Mouse (Mus musculus) induced T-regulatory cell, adult 2 months (primary cell): ENCODE measurements around the gene B4galnt1.
"Not testable (repeated sequence)": the region's sequence is repeated elsewhere in the genome, so short reads cannot be mapped to it uniquely, and the experiment has no call there.

Experiments used
- DNase-seq: peaks from one replicate; pipeline ENCODE4 v3.0.0-alpha.2; 2012; ENCODE audit warnings: low read depth

The B4galnt1 gene

GRCm38 (mm10) chr10:127143228-127143627 is 21.8 kb upstream of the B4galnt1 start:
- no peak for DNase-seq

GRCm38 (mm10) chr10:127144536-127144935 is 20.5 kb upstream of the B4galnt1 start:
- no peak for DNase-seq

- peak; percentile 55 for DNase-seq
Observed at GRCm38 (mm10) chr10:127145303-127145702, 19.7 kb upstream of the B4galnt1 start.

GRCm38 (mm10) chr10:127147135-127147534 is 17.9 kb upstream of the B4galnt1 start:
- DNase-seq, result no peak

GRCm38 (mm10) chr10:127150471-127150872 is 14.6 kb upstream of the B4galnt1 start:
- DNase-seq, result peak; percentile 77

- DNase-seq, result peak; percentile 52
Observed at GRCm38 (mm10) chr10:127151233-127151632, 13.8 kb upstream of the B4galnt1 start.

- DNase-seq, result not testable (repeated sequence)
Observed at GRCm38 (mm10) chr10:127152556-127152955, 12.5 kb upstream of the B4galnt1 start.

GRCm38 (mm10) chr10:127153323-127153722 is 11.7 kb upstream of the B4galnt1 start:
- DNase-seq, result no peak

- no peak for DNase-seq
Observed at GRCm38 (mm10) chr10:127154241-127154640, 10.8 kb upstream of the B4galnt1 start.

- DNase-seq, result no peak
Observed at GRCm38 (mm10) chr10:127154652-127155051, 10.4 kb upstream of the B4galnt1 start.

GRCm38 (mm10) chr10:127156089-127156488 is 8.9 kb upstream of the B4galnt1 start:
- DNase-seq, result no peak

- no peak for DNase-seq
Observed at GRCm38 (mm10) chr10:127156511-127156910, 8.5 kb upstream of the B4galnt1 start.

- no peak for DNase-seq
Observed at GRCm38 (mm10) chr10:127158471-127158870, 6.6 kb upstream of the B4galnt1 start.

- no peak for DNase-seq
Observed at GRCm38 (mm10) chr10:127160081-127160480, 4.9 kb upstream of the B4galnt1 start.

- DNase-seq, result no peak
Observed at GRCm38 (mm10) chr10:127160728-127161127, 4.3 kb upstream of the B4galnt1 start.

- DNase-seq, result peak; percentile 92
Observed at GRCm38 (mm10) chr10:127162771-127163261, 2.2 kb upstream of the B4galnt1 start.

GRCm38 (mm10) chr10:127164190-127164589 is 835 bp upstream of the B4galnt1 start:
- no peak for DNase-seq

GRCm38 (mm10) chr10:127165354-127165653 is 279 bp downstream of the B4galnt1 start:
- DNase-seq, result no peak

- DNase-seq, result peak; percentile 91
Observed at GRCm38 (mm10) chr10:127165654-127166403, 804 bp downstream of the B4galnt1 start.

- DNase-seq, result no peak
Observed at GRCm38 (mm10) chr10:127166404-127166715, 1.3 kb downstream of the B4galnt1 start.

GRCm38 (mm10) chr10:127166771-127167613 is 2.0 kb downstream of the B4galnt1 start:
- peak; percentile 45 for DNase-seq

- DNase-seq, result peak; percentile 49
Observed at GRCm38 (mm10) chr10:127167614-127168192, 2.7 kb downstream of the B4galnt1 start.

GRCm38 (mm10) chr10:127170002-127170401 is 5.0 kb downstream of the B4galnt1 start:
- DNase-seq, result peak; percentile 62
